Mouse (Mus musculus) urinary bladder, postnatal 4 days (tissue): ENCODE data around the gene Dirc2.

Experiments used
- DNase-seq, 2 experiments: peaks; one replicate each; pipeline ENCODE4 v3.0.0; 2021 to 2022; ENCODE audit warnings: low spot score in 2 of 2

Dirc2 gene

GRCm38 (mm10) chr16:35685027-35685426, 84.1 kb downstream of the Dirc2 start:
- DNase-seq, result no peak

GRCm38 (mm10) chr16:35681327-35682108, 87.6 kb downstream of the Dirc2 start:
- DNase-seq, result peak in 1 of 2 experiments; percentile 23

GRCm38 (mm10) chr16:35678476-35678875, 90.7 kb downstream of the Dirc2 start:
- DNase-seq, result no peak

- no peak for DNase-seq
Measured at GRCm38 (mm10) chr16:35677511-35678113, 91.5 kb downstream of the Dirc2 start.

- no peak for DNase-seq
Measured at GRCm38 (mm10) chr16:35664847-35665246, 104.3 kb downstream of the Dirc2 start.

GRCm38 (mm10) chr16:35663831-35664414, 105.2 kb downstream of the Dirc2 start:
- DNase-seq, result no peak

GRCm38 (mm10) chr16:35660222-35660621, 108.9 kb downstream of the Dirc2 start:
- no peak for DNase-seq

GRCm38 (mm10) chr16:35653951-35654350, 115.2 kb downstream of the Dirc2 start:
- DNase-seq, result no peak

- DNase-seq, result no peak
Measured at GRCm38 (mm10) chr16:35652706-35653105, 116.5 kb downstream of the Dirc2 start.

GRCm38 (mm10) chr16:35652206-35652605, 117.0 kb downstream of the Dirc2 start:
- peak in 1 of 2 experiments; percentile 46 for DNase-seq

- DNase-seq, result no peak
Measured at GRCm38 (mm10) chr16:35648862-35649261, 120.3 kb downstream of the Dirc2 start.
